Mouse (Mus musculus): ENCODE results near the gene Slc35c1.
"Not testable (repeated sequence)": the region's sequence is repeated elsewhere in the genome, so short reads cannot be mapped to it uniquely, and the experiment has no call there.

The Slc35c1 gene

DNA sequence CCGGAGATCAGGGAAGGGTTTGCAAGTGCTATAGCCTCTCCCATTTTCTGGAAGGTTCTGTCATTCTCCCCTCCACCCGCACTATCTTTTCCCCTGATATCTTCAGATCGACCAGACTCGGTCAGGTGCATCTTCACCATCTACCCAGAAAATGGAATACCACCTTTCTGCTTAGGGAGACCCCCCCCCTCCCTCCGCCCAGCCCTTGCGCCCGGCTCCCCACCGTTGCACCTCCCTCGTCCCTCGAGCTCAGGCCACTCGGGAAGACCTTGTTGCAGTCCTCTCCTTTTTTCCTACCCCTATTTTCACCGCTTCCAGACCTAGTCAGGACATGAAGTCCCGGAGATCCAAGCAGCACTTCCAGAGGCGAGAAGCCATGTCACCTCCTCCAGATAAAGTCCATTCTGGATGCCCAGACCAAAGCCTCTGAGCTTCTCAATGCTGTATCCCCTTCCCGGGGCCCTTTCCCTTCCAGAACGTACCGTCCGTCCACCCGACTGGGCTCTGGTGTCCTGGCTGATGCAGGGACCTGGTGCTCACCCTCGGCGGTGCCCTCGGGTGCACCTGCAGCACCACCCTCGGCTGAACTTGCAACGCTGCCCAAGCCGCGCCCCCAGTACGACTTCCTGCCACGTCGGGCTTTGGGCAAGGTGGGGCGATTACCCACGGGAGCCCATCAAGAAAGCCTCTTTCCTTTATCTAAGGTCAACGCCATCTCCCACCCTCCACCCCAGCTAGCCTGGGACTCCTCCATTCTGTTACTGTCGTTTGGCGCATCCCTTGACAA lies at the start of gene Slc35c1:
Gene Slc35c1 (minus strand): TSS at position 618 of the 787 bp plus-strand sequence.
- peak; percentile 75 to 77 for DNase-seq

DNA sequence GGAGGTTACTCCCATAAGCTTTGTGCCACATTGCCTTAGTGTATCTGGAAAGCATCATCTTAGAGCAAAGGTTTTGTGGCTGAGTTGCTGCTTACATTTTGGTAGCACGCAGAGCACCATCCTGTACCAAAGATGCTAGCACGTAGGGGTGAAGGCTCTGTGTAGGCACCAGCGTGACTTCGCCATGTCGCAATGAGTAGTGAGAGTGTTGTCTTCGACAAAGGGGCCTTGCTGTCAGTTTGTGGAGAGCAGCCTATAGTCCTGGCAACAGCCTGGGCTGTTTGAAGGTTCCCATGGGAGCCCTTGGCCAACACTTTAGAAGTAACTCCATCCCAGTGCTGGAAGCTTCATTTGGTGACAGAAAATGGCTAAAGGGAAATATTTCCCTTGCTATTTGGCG lies 45.0 kb upstream of the Slc35c1 start:
- DNase-seq, result no peak

DNA sequence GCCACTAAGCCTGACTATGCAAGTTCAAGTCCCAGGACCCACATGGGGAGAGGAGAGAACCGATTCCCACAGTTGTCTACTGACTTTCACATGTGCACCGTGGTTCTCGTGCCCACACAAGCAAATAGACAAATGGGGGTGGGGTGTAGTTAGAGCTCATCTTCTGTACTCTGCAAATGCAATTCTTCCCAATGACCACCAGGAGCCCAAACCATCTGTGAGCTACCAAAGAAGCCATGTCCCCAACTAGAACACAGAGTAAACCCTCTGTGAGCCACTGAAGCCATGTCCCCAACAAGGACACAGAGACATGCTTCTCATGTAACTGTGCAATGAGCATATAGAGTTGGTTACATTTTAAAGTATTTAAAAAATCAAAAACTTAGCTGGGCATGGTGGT lies 43.1 kb upstream of the Slc35c1 start:
- no peak for DNase-seq

DNA sequence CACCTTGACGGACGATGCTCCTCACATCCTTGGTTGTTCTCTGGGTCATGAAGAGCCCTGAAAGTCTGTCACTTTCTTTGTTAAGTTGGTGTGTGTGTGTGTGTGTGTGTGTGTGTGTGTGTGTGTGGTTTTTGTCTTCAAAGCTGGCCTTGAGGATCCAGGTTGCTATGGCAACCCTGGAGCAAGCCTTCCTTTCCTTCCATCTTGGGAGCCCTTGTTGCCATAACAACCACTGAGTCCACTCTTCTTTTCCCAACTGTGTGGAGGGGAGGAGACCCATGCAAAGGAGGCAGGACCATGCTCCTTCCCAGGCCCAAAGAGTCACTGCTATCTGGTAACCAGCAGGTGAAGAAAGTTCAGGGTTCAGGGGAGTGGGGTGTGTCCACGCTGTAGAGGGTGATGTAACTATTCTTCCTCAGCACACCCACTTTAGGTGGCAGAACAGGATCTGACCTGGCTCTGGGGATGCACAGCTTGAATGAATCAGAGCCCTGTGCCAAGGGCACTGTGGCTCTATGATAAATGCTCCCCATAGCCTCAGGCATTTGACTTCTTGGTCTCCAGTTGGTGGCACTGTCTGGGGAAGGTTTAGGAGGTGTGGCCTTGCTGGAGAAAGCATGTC lies 39.5 kb upstream of the Slc35c1 start:
- no peak for DNase-seq

DNA sequence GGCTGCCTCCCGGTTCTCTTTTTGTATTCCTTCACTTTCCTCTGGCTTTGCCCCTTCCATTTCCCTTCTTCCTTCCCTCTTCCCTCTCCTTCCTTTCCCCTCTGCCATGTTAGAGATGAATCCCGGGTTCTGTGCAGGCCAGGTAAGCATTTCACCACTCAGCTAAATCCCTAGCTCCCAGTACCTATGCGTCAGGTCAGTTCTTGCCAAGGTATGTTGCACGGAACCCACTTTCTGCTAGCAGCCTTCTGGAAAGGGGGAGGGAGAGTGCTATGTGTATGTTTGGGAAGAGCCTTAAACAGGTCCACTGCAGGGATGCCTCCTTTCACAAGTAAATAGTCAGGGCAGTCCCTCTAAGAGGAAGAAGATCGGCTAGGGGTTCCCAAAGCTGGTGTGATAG lies 36.8 kb upstream of the Slc35c1 start:
- no peak for DNase-seq

DNA sequence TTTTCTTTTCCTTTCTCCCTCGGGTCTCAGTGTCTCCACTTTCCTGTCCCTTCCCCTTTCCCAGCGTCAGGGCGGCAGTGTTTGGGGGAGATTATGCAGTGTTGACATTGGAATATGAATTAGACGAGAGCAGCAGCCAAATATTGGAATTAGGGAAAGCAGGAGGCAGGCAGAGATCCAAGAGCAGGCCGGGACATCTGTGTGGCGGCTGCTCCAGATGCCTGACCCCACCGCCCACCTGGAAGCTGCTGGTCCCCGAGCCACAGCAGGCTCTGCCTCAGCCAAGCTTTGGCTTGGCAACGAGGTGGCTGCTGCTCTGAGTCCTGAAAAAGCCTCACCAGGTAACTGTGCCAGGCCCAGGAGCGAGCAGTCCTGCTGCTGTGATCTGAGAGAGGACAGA lies 36.3 kb upstream of the Slc35c1 start:
- DNase-seq, result no peak

DNA sequence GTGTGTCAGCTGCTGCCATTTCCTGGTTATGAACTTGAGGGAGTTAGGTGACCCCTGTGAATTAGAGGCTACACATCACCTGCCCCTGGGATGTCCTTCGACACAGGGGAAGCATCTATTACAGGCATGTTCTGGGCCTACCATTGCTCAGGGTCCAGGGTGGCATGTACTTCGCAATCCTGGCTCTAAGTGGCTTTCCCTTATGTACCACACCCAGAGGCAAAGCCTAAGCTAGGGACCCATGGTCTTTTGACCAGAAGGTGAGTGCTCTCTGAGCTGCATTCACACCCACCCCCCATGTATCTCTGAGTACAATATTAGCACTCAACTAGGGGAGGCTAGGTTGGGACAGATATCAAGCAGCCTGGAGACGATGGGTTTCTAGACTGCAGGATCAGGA lies 34.6 kb upstream of the Slc35c1 start:
- DNase-seq, result no peak

DNA sequence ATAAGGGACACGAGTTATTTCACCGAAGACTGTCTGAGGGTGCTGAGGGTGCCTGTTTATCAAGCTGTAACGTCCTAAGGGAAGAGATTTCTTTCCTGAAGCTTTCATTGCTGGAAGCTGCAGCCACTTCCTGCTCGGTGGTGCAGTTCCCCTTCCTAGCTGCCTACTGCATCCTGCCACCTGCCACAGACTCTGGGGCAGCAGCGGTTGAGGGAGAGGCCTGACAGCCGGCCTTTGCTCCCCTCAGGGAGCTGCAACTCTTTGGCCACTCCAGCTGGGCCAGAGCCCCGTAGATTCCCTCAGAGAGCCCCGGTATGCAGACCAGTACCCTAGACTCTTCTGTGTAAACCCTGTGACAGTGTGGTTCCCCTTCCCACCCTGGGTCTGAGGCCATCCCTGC lies 34.1 kb upstream of the Slc35c1 start:
- no peak for DNase-seq

DNA sequence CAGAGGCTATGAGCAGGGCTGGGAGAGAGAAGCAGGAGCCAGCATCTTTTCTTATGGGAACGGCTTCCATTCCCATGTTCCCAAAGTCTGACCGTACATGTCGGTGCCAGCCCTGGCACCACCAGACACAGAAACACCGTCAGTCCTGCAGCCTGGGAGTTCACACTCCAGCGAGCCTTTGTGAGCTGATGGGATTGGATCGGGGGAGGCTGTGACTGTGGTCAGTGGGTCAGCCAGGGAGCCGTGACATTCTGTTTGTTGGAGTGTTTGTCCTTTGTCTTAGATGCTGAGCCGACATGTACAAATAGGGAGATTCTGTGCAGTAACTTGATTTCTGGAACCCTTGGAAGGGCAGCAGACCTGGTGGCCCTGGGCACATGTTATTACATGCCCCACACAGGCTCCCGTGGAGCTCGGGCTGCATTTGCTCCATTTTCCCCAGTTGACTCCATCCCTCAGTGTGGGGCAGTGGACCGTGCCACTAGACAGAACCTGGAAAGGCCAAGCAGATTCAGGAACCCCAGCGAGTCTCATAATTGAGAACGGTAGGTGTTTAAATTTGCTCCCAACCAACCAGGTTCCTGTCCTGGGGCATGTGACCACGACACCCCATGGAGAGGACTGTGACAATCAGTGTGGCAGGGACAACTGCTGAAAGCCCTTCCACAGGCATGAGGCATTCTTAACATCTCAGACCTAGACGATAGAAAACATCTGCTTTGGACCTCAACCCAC lies 33.5 kb upstream of the Slc35c1 start:
- DNase-seq, result no peak

DNA sequence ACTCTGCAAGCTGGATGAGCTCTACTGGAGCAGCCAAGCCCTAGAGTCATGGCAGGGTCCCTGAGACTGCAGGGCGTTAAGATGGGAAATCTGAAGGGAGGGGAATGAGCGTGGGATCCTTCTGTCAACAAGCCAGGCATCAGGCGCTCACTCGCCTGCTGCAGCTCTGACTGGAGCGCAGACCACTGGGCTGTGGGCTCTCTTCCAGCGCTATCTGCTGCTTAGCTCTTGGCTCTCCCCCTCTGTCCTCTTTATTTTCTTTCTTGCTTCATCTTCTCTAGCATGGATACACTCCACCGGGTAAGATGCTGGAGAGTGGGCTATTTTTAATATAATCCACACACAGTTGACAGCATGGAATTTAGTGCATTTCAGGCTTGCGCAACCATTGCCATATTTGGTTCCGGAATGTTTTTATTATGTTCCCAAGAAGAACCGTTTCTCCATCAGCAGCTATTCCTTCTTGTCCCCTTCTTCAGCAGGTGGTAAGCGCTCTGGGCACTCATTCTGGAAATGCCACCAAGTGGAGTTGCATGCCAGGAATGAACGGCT lies 31.7 kb upstream of the Slc35c1 start:
- DNase-seq, result peak; percentile 24 to 48

DNA sequence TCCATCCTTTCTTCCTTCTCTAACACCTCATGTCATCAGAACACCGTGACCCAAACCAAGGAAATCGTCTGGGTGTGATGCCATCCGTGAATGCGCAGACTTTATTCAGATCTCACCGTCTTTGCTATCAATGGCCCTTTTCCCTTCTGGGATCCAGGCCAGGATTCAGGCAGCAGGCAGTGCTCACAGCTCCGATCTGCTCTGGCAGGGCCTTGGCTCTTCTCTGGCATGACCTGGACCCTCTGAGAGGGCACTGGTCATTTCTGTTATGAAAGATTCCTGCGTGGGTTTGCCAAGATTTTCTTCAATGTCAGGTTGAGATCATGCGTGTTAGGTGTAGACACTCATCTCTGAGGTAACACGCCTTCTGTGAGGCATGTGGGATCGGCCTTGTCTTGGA lies 30.2 kb upstream of the Slc35c1 start:
- DNase-seq, result no peak

DNA sequence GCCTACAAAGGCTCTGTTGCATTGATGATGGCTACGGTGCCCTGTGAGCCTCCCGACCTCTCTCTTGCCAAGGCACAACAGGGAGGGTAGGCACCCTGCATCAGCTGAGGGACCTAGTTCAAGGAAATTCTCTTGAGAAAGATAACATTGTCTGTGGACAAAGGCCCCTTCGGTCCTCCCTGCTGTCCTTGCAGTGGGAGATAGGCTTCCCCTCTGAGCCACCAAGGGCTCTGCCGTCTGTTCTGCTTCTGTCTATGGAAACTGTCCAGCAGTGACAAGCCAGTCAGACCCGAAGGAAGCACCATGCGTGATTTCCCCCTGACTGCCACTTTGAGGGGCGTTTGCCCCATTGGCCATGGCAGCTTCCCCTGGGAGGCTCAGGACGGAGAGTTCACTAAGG lies 27.5 kb upstream of the Slc35c1 start:
- DNase-seq, result no peak

DNA sequence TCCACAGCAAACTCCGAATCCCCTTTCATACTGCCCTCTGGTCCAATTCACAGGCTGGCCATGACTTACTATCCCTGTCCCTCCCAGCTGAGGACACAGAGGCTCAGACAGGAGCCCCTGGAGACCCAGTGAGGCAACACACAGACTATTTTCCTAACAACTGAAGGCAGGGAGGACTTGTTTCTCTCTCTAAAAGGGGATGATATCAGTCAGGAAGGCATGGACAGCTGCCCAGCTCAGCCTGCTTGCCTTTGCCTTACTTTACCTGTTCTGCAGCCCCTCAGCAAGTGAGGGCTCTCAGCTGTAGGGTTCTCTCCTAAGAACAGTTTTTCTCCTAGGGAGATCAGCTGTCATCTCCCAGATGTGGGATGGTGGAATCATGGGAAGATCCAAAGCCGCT lies 26.6 kb upstream of the Slc35c1 start:
- DNase-seq, result no peak

DNA sequence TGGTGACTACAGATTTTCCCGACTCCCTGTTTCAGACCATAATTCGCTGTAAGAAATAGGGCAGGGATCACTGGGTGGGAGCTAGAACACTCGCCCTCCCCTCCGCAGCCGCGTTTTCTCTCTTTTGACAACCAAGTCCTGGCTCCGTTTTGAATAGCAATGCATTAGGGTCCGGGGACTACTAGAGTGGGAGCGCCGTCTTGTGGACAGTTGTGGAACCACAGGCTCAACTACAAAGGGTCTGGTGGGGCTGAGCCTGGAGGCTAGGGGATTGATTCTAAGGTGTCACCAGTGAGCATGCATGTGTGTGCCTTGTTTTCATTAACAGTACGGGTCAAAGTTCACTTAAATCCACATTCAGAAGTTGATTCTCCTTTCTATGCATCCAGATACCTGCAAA lies 26.1 kb upstream of the Slc35c1 start:
- DNase-seq, result peak; percentile 72 to 77

DNA sequence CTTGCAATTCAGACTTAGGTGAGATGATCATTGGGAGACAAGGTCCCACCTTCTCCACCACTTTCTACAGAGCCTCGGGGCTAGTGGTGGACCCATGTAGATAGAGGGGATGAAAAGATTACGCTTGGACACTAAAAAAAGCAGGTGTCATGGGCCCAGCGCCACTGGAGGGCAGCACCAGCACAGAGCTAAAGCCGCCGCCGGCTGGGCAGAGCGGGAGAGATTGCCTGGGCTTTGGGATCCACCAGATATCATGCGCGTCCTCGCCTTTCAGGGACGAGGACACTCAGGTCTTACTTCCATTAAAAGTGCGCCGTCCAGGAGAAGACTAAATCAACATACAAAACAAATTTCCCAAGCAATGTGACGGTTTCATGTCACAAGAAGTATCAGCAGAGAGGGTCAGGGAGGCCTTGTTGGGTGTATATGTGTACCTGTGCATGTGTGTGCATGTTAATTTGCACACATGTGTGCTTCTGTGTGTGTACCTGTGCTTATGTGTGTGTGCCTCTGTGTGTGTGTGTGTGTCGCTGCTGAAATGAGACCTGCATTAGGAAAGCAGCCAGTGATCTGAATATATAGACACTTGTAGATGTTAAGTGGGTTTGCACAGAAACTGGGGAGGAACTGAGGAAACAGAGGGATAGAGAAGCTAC lies 25.4 kb upstream of the Slc35c1 start:
- DNase-seq, result peak; percentile 65 to 67

DNA sequence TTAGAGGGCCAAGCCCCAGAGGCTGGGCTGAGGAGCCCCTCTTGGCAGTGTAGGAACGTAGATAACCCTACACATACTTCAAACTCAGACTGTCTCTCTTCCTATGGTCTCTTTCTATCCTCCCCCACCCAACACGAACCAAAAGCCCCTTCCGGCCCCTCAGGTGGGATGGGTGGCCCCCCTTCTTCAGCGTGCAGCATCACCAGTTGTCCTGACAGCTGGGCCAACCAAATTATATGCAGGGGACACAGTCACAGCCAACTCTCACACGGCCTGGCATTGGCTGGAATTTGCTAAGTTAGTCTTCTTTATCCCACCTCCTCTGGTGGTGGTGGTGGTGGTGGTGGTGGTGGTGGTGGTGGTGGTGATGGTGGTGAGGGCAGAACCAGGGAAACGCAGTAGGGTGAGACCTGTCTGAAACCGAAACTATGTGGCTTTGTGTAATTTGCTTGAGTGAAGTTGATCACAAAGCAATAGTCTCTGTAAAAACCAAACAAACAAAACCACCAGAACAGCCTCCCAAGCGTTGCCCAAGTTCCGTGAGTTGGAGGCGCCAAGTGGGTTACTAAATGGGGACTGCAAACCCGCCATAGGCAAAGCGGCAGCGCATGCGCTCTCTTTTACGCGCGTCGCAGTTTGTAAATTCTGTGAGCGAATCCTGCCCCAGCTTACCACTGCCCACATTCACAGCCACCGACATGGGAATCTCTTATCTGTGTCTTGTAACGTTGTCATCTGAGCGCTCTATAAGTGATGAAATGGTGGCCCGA lies 24.1 kb upstream of the Slc35c1 start:
- peak; percentile 42 to 45 for DNase-seq

DNA sequence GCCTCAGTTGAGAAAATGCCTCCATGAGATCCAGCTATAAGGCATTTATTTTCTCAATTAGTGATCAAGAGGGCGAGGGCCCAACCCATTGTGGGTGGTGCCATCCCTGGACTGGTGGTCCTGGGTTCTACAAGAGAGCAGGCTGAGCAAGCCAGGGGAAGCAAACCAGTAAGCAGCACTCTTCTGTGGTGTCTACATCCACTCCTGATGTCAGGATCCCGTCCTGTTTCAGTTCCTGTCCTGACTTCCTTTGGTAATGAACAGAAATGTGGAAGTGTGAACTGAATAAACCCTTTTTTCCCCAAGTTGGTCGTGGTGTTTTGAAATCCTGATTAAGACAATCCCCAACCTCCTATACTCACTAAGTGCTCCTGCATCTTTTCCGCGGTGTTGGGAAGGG lies 23.2 kb upstream of the Slc35c1 start:
- DNase-seq, result peak in 1 of 2 experiments; percentile 15

DNA sequence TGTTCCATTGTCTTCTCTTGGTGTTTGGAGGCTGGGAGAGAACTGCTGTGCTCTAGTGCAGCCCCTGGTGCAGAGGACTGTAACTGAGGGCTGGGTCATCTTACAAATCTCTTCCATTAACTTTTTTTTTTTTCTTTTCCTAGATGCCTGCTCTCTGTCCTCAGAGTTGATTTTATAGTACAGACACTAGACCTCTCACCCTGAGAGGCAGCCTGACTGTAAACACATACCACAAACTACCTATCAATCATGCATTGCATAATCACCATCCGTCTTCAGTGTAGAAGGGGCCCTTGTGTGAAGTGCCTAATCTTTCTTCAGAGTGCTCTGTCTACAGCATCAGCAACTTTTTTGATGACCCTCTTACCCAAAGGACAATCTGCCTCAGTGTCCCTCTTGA lies 22.2 kb upstream of the Slc35c1 start:
- DNase-seq, result no peak

DNA sequence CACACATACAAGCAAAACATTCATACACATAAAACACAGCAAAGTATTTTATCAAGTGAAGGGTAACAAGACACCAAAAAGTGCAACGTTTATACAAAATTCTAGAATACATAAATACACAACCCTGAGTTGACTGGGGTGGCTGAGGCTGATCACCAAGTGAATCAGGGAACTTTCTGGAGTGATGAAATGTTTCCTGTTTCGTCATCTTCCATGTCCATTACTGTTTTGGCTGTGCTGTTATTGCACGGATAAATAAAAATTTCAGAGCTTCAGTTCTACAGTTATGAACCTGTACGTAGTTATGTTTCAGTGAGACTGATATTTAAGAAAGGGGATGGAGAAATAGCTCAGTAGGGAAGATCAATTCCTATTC lies 18.0 kb upstream of the Slc35c1 start:
- DNase-seq, result no peak

DNA sequence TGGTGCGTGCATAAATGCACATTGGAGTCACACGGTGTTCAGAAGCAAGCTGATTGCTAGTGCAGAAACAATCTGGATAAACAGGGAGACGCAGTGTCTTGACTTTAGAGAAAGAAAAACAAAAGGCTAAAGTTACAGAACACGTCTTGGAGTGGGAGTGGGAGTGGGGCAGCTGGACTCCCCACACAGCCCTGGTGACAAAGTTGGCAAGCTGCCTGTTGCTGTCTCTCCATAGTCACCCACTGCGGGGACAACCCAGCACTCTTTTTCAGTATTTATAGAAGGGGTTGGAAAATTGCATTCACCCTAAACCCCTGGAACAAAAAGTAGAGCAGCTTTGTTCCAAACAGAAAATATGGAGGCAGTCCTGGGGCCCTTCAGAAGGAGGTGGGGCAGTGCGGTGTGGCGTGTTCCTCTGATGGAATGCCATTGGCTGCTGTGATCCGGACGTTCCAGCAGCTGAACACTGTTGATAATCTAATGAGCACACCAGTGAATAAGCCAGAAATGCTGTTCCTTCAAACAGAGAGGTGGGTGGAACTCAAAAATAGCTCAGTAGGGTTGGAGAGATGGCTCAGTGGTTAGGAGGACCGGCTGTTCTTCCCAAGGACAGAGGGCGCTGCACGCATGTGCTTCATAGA lies 17.5 kb upstream of the Slc35c1 start:
- peak in 1 of 2 experiments; percentile 22 for DNase-seq

DNA sequence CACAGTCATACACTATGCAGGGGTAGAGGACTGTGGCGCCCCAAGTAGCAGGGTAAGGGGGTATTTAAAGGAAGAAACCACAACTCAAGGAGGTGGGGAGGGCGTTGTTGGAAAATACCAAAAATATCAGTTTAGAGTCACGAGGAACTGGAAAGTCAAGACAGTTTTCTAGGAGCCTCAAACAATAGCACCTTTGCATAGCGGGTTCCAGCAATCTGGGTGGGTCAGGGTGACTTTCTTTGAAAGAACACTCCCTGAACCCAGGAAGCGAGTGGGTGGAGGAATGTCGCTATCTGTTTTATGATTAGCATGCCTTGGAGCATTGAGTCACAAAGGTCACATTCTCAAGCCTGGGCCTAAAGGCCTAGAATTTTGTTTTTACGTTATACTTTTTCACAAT lies 16.2 kb upstream of the Slc35c1 start:
- DNase-seq, result not testable (repeated sequence)

DNA sequence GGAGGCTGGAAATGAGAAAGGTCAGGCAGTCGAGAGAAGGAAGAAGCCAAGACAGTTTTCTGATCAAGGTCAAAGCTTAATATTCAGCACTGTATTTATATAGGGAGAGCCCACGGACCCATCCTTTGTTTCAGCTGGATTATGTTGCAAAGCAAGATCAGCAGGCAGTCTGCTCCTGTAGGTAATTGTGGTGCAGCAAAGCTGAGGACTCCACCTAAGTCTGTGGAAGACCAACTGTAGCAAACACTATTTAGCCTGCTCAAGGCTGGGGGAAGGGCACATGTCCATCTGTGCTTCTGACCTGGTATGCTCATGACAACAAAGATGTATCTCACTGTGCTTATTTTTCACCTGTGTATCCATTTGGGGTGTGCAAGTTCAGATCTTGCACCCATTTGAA lies 15.4 kb upstream of the Slc35c1 start:
- DNase-seq, result no peak

Data from lung, adult 18-20 months (tissue).